Mouse (Mus musculus): ENCODE measurements around the gene Atxn2.
"Not testable (repeated sequence)": the region's sequence is repeated elsewhere in the genome, so short reads cannot be mapped to it uniquely, and the experiment has no call there.

Gene Atxn2

GRCm38 (mm10) chr5:121711928-121712231 is 743 bp downstream of the Atxn2 start:
- DNase-seq (ENCODE audit: low spot score): no peak

DNA sequence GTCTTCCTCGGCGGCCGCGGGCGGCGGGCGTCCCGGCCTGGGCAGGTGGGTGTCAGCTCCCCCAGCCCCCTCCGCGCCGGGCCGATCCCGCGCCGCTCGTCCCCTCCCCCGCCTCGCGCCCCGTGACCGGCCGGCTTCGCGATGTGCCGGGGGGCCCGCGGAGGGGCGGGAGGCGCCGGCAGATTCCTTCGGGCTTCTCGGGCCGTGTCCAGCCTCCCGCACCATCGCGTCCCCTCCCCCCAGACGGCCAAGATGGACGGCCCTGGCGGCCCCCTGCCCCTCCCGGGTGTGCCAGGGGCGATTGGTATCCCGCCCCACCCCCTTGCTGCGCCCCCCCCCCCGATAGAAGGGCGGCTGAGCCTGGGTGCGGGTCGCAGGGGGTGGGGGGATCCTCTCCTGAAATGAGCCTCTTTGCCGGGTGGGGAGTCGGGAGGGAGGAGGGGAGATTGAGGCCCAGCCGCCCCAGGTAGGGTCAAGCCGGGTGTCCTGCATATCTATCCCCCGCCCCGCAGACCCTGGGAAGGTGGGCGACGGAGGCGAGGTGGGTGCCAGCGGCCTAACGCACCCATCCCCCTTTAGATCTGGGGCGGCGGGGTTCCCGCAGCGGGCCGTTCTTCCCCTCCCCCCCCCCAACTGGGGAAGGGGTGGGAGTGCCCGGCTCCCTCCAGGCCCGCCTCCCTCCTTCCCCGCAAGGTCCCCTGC is 1.2 kb downstream of the Atxn2 start:
- DNase-seq (ENCODE audit: low spot score): peak; percentile 31

DNA sequence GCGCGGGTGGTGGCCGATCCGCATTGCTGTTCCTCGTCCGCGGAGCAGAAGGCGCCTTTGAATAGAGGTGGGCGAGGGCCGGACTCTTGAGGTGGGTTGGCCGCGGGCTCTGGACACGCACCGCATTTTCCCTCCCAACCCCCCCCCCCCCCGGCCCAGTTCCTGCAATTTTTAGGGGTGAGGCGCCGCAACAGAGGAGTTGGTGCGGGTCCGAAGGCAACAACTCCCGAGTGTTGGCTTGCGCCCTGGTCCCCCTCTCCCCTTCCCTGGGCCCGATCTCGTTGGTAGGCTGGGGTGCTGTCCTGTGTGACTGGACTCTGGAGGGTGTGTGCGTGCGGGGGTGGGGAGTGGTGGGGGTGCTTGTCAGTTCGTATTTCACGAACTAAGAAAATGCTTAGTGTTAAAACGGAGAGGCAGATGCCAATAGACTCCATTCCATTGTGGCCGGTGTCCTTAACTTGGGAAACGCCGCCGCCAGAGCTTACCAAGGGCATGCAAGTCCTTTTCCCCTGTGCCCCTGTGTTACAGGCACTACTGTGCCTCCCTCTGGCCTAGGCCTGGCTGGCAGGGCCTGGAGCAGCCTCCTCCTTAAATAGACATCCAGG is 1.9 kb downstream of the Atxn2 start:
- DNase-seq (ENCODE audit: low spot score): peak; percentile 85

- no peak for DNase-seq (ENCODE audit: low spot score)
Measured at GRCm38 (mm10) chr5:121714331-121714730, 3.2 kb downstream of the Atxn2 start.

DNA sequence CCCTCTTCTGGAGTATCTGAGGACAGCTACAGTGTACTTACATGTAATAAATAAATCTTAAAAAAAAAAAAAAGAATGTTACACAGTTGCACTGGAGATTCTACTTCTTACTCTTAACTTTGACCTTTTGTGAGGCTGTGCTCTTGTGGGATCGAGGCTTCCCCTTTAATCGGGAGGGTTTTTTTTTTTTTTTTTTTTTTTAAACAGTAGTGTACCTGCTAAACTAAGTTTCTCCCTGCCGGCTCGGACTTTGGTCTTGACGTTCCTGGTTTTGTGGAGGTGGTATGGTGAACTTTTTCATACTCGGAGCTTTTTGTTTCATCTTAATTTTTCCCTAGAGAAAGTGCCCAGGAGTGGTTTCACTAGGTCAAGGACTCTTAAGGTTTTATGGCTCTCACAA is 3.8 kb downstream of the Atxn2 start:
- DNase-seq (ENCODE audit: low spot score): no peak

DNA sequence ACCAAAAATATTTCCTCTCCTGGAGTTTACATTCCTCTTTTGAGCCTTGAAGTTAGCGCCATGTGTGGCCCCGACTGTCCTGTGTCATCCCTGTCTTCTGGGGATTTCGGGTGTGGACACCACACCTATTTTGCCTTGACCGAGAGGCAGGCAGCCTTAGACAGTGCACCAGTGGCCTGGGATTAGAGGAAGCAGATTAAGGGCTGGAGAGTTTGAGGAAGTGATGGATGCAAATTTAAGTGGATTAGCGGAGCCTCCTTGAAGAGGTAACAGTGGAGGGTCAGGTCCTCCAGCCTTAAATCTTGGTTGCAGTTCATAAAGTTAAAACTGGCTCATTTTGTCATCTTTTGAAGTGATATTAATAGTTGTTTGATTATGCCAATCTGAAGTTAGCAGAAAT is 7.3 kb downstream of the Atxn2 start:
- DNase-seq (ENCODE audit: low spot score): no peak

- DNase-seq (ENCODE audit: low spot score): no peak
Measured at GRCm38 (mm10) chr5:121720888-121721585, 9.9 kb downstream of the Atxn2 start.

- DNase-seq (ENCODE audit: low spot score): peak; percentile 36
Measured at GRCm38 (mm10) chr5:121721841-121722240, 10.7 kb downstream of the Atxn2 start.

- DNase-seq (ENCODE audit: low spot score): no peak
Measured at GRCm38 (mm10) chr5:121724678-121725077, 13.5 kb downstream of the Atxn2 start.

DNA sequence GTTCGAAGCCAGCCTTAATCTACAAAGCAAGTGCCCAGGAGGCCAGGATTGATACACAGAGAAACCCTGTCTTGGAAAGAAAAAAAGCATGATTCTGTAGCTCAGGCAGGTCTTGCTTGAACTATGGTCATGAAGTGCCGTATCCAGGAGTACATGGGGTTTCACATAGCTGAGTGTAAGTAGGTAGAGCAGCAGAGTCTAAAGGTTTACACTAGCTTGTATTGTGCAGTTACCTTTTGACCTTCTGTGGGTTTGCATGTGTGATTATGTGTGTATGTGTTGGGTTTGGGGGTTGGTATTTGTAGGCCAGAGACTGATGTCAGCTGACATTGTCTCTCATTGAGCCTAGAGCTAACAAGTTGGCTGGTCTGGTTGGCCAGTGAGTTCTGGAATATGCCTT is 18.9 kb downstream of the Atxn2 start:
- no peak for DNase-seq (ENCODE audit: low spot score)

GRCm38 (mm10) chr5:121736641-121737040 is 25.5 kb downstream of the Atxn2 start:
- DNase-seq (ENCODE audit: low spot score): no peak

DNA sequence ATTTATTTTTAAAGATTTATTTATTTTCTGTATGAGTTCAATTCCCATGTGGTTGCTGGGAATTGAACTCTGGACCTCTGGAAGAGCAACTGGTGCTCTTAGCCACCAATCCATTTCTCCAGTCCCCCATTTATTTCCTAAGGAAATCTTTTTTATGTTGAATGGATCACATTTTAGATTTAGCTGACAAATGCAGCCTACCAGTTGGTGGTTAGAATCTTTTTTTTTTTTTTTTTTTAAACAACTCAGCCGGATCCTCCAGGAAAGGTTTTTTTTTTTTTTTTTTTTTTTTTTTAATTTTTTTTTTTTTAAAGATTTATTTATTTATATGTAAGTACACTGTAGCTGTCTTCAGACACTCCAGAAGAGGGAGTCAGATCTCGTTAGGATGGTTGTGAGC is 27.0 kb downstream of the Atxn2 start:
- DNase-seq (ENCODE audit: low spot score): not testable (repeated sequence)

DNA sequence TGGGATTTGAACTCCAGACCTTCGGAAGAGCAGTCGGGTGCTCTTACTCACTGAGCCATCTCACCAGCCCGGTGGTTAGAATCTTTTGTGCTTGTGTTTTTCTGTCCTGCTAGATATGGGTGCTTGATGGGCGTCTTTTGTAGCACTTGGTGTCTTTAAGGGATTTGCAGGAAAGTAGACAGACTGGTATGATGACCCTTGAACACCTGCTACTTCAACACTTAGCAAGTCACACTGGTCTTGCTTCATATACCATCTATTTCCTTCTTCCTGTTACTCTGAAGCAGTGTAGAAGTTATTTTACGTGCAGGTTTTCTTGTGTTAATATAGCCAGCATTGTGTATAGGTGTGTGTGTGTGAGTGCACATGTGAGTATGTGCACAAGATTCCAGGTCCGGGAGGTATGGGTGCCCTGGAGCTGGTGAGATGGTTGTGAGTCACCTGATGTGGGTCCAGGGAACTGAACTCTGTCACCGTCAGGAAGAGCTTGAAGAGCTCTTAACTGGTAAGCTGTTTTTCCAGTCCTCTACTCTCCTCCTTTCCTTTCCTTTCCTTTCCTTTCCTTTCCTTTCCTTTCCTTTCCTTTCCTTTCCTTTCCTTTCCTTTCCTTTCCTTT is 27.5 kb downstream of the Atxn2 start:
- no peak for DNase-seq (ENCODE audit: low spot score)

- DNase-seq (ENCODE audit: low spot score): no peak
Measured at GRCm38 (mm10) chr5:121740516-121740915, 29.4 kb downstream of the Atxn2 start.

DNA sequence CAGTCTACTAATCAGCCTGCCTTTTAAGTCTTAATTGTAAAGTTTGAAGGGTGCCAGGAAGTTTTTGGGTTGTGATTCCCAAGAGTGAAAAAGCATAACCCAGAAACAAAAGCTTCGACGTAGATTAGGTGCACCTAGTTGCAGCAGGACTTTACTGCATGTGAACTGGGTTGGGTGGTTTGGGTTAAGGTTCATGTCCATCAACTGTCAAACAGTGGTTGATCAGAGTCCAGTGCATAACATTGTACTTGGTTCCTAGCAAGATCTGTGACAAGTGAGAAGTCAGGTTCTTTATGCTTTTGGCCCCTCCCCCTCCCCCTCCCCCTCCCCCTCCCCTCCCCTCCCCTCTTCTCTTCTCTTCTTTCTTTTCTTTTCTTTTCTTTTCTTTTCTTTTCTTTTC is 31.8 kb downstream of the Atxn2 start:
- DNase-seq (ENCODE audit: low spot score): no peak

GRCm38 (mm10) chr5:121747884-121748594 is 36.9 kb downstream of the Atxn2 start:
- DNase-seq (ENCODE audit: low spot score): not testable (repeated sequence)

DNA sequence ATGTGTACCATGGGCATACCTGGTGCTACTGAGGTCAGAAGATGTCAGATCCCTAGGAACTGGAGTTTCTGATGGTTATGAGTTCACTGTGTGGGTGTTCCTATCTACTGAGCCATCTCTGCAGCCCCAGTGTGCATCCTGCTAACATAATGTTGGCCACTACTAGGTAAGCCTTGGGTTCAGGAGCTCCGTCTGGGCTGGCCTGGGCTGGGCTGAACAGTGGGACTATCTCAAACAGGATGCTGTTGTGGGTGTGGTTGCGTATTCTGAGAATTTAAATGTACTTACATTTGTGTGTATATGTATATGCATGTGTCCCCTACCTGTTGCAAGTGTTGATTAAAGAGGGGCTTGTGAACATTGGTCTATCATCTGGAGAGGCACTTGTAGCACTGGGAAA is 38.5 kb downstream of the Atxn2 start:
- no peak for DNase-seq (ENCODE audit: low spot score)

- DNase-seq (ENCODE audit: low spot score): no peak
Measured at GRCm38 (mm10) chr5:121757900-121758299, 46.8 kb downstream of the Atxn2 start.

- DNase-seq (ENCODE audit: low spot score): no peak
Measured at GRCm38 (mm10) chr5:121758341-121758740, 47.2 kb downstream of the Atxn2 start.

- no peak for DNase-seq (ENCODE audit: low spot score)
Measured at GRCm38 (mm10) chr5:121759921-121760320, 48.8 kb downstream of the Atxn2 start.

GRCm38 (mm10) chr5:121761459-121761858 is 50.3 kb downstream of the Atxn2 start:
- DNase-seq (ENCODE audit: low spot score): no peak

DNA sequence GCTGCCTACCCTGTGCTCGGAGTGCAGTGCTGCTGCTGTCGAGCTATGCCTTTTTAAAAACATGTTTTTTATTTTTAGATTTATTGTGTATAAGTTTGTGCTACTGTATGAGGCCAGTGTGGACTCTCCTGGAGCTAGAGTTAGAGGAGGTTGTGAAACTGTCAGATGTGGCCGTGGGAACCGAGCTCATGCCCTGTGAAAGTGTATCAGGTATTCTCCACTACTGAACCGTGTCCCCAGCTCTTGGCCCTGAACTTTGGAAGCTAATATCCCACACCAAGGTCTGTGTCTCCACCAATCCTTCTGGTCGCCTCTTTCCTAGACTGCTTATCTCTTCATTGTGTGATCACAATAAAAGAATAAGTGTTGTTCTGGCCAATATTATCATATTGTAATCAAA is 51.8 kb downstream of the Atxn2 start:
- DNase-seq (ENCODE audit: low spot score): no peak

Measured in adipocyte (in vitro differentiated cells).